Mouse (Mus musculus) hindbrain, embryonic 14.5 days (tissue): ENCODE results near the gene Cdh10. TPM values are rescaled to one million over a fixed set of nuclear protein-coding genes. Genes with fewer than 3 reads are reported as not detected.

Source experiments
- ATAC-seq: fragments of 200-750 bp; cut with Nextera tagmentation; 2 replicates; pipeline ENCODE4 v1.8.0; 2017; ENCODE audit warnings: moderate number of reproducible peaks, mild to moderate bottlenecking, moderate TSS enrichment, moderate library complexity; ENCODE audit not compliant: low FRiP score
- DNase-seq: peaks from one replicate; pipeline ENCODE4 v3.0.0-alpha.2; 2015; ENCODE audit warnings: low spot score
- H3K27ac ChIP-seq: fragments of 300-500 bp; sonication (generic); 2 replicates; pipeline ENCODE4 v1.5.1; 2014; ENCODE audit warnings: mild to moderate bottlenecking, moderate library complexity
- H3K27me3 ChIP-seq: fragments of 300-500 bp; sonication (generic); 2 replicates; pipeline ENCODE4 v1.6.1; 2014; ENCODE audit warnings: mild to moderate bottlenecking, low read length, mixed read lengths; ENCODE audit not compliant: control insufficient read depth, insufficient read depth
- H3K36me3 ChIP-seq: fragments of 300-500 bp; sonication (generic); replicated peaks from 2 replicates; pipeline ENCODE4 v1.6.1; 2014; ENCODE audit not compliant: control insufficient read depth, insufficient read depth
- H3K4me1 ChIP-seq: fragments of 300-500 bp; sonication (generic); replicated peaks from 2 replicates; pipeline ENCODE4 v1.6.1; 2014; ENCODE audit warnings: antibody characterized with exemption, low read length, mixed read lengths; ENCODE audit not compliant: control insufficient read depth, insufficient read depth
- H3K4me2 ChIP-seq: fragments of 300-500 bp; sonication (generic); replicated peaks from 2 replicates; pipeline ENCODE4 v1.6.1; 2014; ENCODE audit warnings: mild to moderate bottlenecking, moderate library complexity
- H3K4me3 ChIP-seq: fragments of 300-500 bp; sonication (generic); replicated peaks from 2 replicates; pipeline ENCODE4 v1.5.1; 2014; ENCODE audit warnings: mild to moderate bottlenecking, low read length
- H3K9ac ChIP-seq: fragments of 300-500 bp; sonication (generic); 2 replicates; pipeline ENCODE4 v1.6.1; 2014
- H3K9me3 ChIP-seq: fragments of 300-500 bp; sonication (generic); 2 replicates; pipeline ENCODE4 v1.6.1; 2016; ENCODE audit warnings: low read length; ENCODE audit not compliant: control insufficient read depth
- WGBS: fragments of 180-500 bp; shearing (Covaris S2); extraction: QIAGEN DNeasy Blood & Tissue Kit; methylation state at CpG from one replicate; pipeline ENCODE4 v1.1.7; 2014; 5-methylcytosine and 5-hydroxymethylcytosine counted together
- polyA plus RNA-seq: library from polyadenylated mRNA; unstranded; fragments of >200 nt; fragmentation: Nextera tagmentation; extraction: Ambion mirVana; gene quantifications from 2 replicates; pipeline ENCODE4 v1.2.1, GENCODE M21; 2014

Cdh10 gene
- polyA plus RNA-seq, 1 experiment from 2014 or later: 31.2 TPM

DNA sequence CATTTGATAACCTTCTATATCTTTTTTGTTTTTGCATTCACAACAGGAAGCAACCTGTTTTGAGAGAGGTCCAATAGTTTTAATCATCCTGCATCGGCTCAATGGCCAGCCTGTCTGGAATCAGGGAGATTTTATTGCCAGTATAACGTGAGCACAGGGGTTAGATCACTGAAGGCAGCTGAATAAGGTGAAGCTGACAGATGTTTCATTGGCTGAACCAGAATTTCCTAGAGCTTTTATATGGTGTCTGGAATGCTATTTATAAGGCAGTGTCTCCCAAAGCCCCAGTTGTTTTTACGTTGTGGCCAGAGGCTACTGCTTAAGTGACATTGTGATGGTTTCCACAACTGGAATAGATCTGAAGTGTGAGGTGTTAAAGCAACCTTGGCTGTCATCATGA lies 214.2 kb downstream of the Cdh10 start:
- Histone ChIP-seq H3K36me3 (no peaks in the 10 kb centered on the region), H3K4me3 (no peak overlapping the region), H3K4me2 (no peak overlapping the region), H3K27me3 (no peaks in the 10 kb centered on the region), H3K27ac (no peak overlapping the region), H3K9me3 (no peaks in the 10 kb centered on the region), H3K9ac (no peak overlapping the region), H3K4me1 (no peaks in the 10 kb centered on the region)
- ATAC-seq (no peak), DNase-seq (no peak)
- WGBS: 71% methylated on average over 3 of the region's 3 CpGs

DNA sequence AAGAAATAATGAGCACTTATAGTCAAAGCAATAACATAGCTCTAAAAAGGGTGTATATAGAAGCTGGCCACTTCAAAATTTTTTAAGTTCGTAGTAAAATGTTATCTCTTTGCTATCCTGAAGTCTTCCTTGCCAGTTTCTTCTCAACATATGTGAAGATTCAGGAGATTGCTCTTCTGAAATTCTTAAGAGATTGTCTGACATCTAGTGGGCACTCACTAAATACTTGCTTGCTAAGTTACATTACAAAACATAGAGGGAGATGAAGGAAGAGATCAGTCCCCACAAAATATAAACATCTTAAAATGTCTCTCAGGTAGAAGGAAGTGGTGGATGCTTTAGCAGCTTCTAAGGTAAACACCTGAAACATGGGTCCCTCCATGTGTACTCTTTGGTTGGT lies 221.3 kb downstream of the Cdh10 start:
- DNase-seq (peak; percentile 28), ATAC-seq (no peak)
- Histone ChIP-seq H3K27me3 (no peaks in the 10 kb centered on the region), H3K27ac (no peak overlapping the region), H3K9me3 (no peaks in the 10 kb centered on the region), H3K4me1 (no peaks in the 10 kb centered on the region), H3K4me3 (no peak overlapping the region), H3K9ac (no peak overlapping the region), H3K4me2 (no peak overlapping the region), H3K36me3 (no peaks in the 10 kb centered on the region)
- 62% methylated on average over 1 of the region's 1 CpGs for WGBS
